Mouse (Mus musculus) G1E (cell line): ENCODE data around the gene Trim40. TPM values are rescaled to one million over a fixed set of nuclear protein-coding genes. Genes with fewer than 3 reads are reported as not detected.

Experiments
- ATAC-seq: 2 replicates; pipeline ENCODE4 v1.8.0; 2016; ENCODE audit warnings: mild to moderate bottlenecking; ENCODE audit not compliant: insufficient number of reproducible peaks, poor library complexity, low FRiP score, severe bottlenecking; ENCODE audit errors: extremely low read depth
- DNase-seq: peaks from one replicate; pipeline ENCODE4 v3.0.0; 2012; ENCODE audit warnings: low spot score
- H3K27me3 ChIP-seq: 2 replicates; pipeline ENCODE4 v1.6.1; 2012; ENCODE audit warnings: mild to moderate bottlenecking, low read length, inconsistent platforms; ENCODE audit not compliant: insufficient read depth
- H3K36me3 ChIP-seq: replicated peaks from 2 replicates; pipeline ENCODE3; 2012; ENCODE audit warnings: mild to moderate bottlenecking, inconsistent platforms
- H3K4me1 ChIP-seq: 2 replicates; pipeline ENCODE4 v1.6.1; 2012; ENCODE audit warnings: low read depth, low read length, inconsistent platforms, mixed read lengths; ENCODE audit not compliant: insufficient read depth
- H3K4me3 ChIP-seq: 2 replicates; pipeline ENCODE4 v1.5.1; 2012; ENCODE audit warnings: low read depth, mild to moderate bottlenecking, inconsistent platforms, low read length, moderate library complexity, mixed read lengths
- H3K9me3 ChIP-seq: replicated peaks from 2 replicates; pipeline ENCODE4 v1.6.1; 2012; ENCODE audit warnings: inconsistent platforms
- CTCF ChIP-seq: IDR thresholded peaks from 2 replicates; pipeline ENCODE4 v1.5.1; 2012; ENCODE audit warnings: low read depth, low read length, inconsistent platforms, mixed read lengths
- GATA1 ChIP-seq: IDR thresholded peaks from 2 replicates; pipeline ENCODE4 v1.6.1; 2012; ENCODE audit warnings: borderline replicate concordance, low read length, inconsistent platforms, mixed read lengths
- GATA2 ChIP-seq: IDR thresholded peaks from 2 replicates; pipeline ENCODE4 v1.6.1; 2012; ENCODE audit warnings: low read depth, low read length, inconsistent platforms, borderline replicate concordance
- POLR2AphosphoS5 ChIP-seq: IDR thresholded peaks from 2 replicates; pipeline ENCODE4 v1.6.1; 2012; ENCODE audit warnings: low read depth, low read length, inconsistent platforms; ENCODE audit not compliant: insufficient replicate concordance
- TAL1 ChIP-seq: conservative IDR thresholded peaks from 2 replicates; pipeline ENCODE4 v1.6.1; 2012; ENCODE audit warnings: low read depth, low read length, inconsistent platforms, mixed read lengths
- polyA plus RNA-seq: library from polyadenylated mRNA; stranded (reverse); fragments of >175 nt; gene quantifications from 2 replicates; pipeline ENCODE4 v1.2.3, GENCODE M21; 2012
- total RNA-seq, 2 experiments: library from RNA; stranded (forward) in 1 of 2; stranded (reverse) in 1 of 2; fragments of 200-1000 nt in 1 of 2; fragments of >200 nt in 1 of 2; fragmentation: Nextera tagmentation in 1 of 2; gene quantifications; 2 replicates each; pipeline ENCODE4 v1.2.3; 2014 to 2017

Gene Trim40
- total and polyA plus RNA-seq, 3 experiments: not detected

- ATAC-seq (no peak), DNase-seq (no peak)
- TF ChIP-seq TAL1: no peak
- no peak for TF ChIP-seq GATA1
- no peak for TF ChIP-seq GATA2
- no peak for TF ChIP-seq CTCF
- no peak for TF ChIP-seq POLR2AphosphoS5
- no peaks in the 10 kb centered on the region for H3K9me3 ChIP-seq
- H3K4me1 ChIP-seq: no peaks in the 10 kb centered on the region; the same call in 1 of the 2 replicates
- peaks cover 4% of the 10 kb centered on the region; the same call in 1 of the 2 replicates for H3K27me3 ChIP-seq
- peaks cover 1% of the 10 kb centered on the region for H3K36me3 ChIP-seq
- H3K4me3 ChIP-seq: no peak overlapping the region
Measured at GRCm38 (mm10) chr17:36883350-36883749, 6.6 kb downstream of the Trim40 start.

GRCm38 (mm10) chr17:36874636-36875035 lies 15.3 kb downstream of the Trim40 start:
- no peak for DNase-seq
- ATAC-seq: no peak
- Histone ChIP-seq H3K4me3 (no peak overlapping the region), H3K27me3 (no peaks in the 10 kb centered on the region), H3K9me3 (no peaks in the 10 kb centered on the region), H3K36me3 (peaks cover 66% of the 10 kb centered on the region), H3K4me1 (peaks cover 25% of the 10 kb centered on the region)
- TF ChIP-seq GATA2 (no peak), POLR2AphosphoS5 (no peak), GATA1 (no peak), TAL1 (no peak), CTCF (no peak)

DNA sequence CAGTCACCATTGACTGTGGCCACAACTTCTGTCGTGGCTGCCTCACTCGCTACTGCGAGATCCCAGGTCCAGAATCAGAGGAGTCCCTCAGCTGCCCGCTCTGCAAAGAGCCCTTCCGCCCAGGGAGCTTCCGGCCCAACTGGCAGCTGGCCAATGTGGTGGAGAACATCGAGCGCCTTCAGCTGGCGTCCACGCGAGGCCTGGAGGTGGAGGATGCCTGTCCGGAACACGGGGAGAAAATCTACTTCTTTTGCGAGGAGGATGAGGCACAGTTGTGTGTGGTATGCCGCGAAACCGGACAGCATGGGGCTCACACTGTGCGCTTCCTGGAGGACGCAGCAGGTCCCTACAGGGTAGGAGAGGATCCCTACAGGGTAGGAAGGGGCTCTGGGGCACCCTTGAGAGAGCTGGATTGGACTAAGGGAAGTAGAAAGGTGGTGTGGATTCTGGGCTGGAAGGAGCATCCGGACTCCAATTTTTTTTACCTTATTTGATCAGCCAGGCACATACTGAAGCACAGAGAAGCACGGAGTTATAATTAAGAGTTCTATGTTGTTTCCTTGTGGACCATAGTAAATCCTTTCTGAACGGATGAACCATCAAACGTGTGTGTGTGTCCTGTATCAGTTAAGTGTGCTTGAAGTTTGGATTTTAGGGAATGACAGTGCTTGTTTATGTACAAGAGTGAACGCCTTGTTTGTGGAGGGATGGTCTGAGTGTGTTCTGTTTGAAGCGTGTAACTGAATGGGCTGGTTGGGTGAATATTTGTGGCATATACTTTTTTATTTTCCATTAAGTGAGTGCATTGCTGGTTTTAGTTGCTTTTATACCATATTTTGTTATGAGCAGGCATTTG lies 19.7 kb downstream of the Trim40 start:
- peaks cover 35% of the 10 kb centered on the region for H3K36me3 ChIP-seq
- H3K4me3 ChIP-seq: peak overlapping the region; percentile 76
- peaks cover 49% of the 10 kb centered on the region for H3K4me1 ChIP-seq
- DNase-seq (peak; percentile 44), ATAC-seq (peak; percentile 47)
- H3K27me3 ChIP-seq: peaks cover 7% of the 10 kb centered on the region
- no peaks in the 10 kb centered on the region for H3K9me3 ChIP-seq
- TF ChIP-seq GATA1: no peak
- no peak for TF ChIP-seq TAL1
- TF ChIP-seq POLR2AphosphoS5: no peak
- no peak for TF ChIP-seq GATA2
- TF ChIP-seq CTCF: no peak

DNA sequence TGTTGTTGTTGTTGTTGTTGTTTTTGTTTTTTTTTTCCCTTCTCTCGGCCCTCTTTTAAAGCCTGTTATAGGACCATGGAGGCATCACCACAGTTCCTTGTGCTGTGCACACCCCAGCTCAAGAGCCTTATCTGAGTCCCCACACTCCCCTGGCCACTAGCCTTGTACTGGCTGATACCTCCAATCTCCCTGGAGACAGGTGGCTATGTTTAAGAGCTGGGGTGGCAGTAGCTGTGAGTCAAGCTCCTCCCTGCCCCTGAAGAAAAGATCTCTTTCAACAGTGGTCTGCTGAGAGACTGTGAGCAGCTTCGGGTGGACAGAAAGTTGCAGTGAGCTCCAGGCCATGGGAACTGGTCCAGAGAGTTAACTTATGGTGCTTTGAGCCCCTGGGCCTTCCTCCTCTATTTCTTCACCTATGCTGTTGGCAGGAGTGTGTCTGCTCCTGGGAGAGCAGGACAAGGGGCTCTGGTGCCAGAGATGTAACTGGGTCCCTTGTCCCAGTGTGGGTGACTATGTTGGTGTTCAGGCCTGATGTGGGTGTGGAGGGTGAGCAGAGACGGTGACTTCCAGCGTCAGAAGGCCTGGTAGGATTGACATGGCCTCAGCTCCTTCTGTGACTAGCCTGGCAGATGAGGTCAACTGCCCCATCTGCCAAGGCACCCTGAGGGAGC lies 20.5 kb downstream of the Trim40 start, which contains the start of gene Trim10:
Gene Trim10 (plus strand): TSS at position 291 of the 671 bp plus-strand sequence.
- peak; percentile 91 for ATAC-seq
- peak; percentile 93 for TF ChIP-seq TAL1
- no peak for TF ChIP-seq POLR2AphosphoS5
- Histone ChIP-seq H3K9me3 (no peaks in the 10 kb centered on the region), H3K36me3 (peaks cover 27% of the 10 kb centered on the region), H3K4me3 (peak within 1 kb of the TSS; percentile 76), H3K27me3 (peaks cover 12% of the 10 kb centered on the region), H3K4me1 (peaks cover 53% of the 10 kb centered on the region)
- peak; percentile 89 for DNase-seq

DNA sequence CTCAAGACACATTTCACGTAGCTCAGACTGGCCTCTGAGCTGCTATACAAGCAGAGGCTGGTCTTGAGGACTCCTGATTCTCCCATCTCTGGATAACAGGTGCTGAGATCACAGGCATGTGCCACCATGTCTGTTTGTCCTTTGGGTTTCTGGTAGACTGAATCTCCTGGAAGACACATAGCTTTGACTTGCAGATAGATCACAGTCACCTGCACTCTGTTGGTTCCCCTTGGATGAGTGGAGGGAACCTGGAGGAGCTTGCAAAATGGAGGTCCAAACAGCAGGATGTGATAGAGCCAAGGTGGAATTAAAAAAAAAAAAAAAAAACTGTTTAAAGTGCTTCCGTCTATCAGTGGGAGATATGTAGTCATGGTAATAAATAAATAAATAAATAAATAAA lies 21.1 kb downstream of the Trim40 start:
- no peaks in the 10 kb centered on the region for H3K9me3 ChIP-seq
- no peak overlapping the region for H3K4me3 ChIP-seq
- TF ChIP-seq CTCF (no peak), GATA1 (no peak), TAL1 (no peak), POLR2AphosphoS5 (no peak), GATA2 (no peak)
- no peak for ATAC-seq
- DNase-seq: peak; percentile 9
- H3K4me1 ChIP-seq: peaks cover 53% of the 10 kb centered on the region
- peaks cover 22% of the 10 kb centered on the region for H3K36me3 ChIP-seq
- H3K27me3 ChIP-seq: peaks cover 16% of the 10 kb centered on the region

DNA sequence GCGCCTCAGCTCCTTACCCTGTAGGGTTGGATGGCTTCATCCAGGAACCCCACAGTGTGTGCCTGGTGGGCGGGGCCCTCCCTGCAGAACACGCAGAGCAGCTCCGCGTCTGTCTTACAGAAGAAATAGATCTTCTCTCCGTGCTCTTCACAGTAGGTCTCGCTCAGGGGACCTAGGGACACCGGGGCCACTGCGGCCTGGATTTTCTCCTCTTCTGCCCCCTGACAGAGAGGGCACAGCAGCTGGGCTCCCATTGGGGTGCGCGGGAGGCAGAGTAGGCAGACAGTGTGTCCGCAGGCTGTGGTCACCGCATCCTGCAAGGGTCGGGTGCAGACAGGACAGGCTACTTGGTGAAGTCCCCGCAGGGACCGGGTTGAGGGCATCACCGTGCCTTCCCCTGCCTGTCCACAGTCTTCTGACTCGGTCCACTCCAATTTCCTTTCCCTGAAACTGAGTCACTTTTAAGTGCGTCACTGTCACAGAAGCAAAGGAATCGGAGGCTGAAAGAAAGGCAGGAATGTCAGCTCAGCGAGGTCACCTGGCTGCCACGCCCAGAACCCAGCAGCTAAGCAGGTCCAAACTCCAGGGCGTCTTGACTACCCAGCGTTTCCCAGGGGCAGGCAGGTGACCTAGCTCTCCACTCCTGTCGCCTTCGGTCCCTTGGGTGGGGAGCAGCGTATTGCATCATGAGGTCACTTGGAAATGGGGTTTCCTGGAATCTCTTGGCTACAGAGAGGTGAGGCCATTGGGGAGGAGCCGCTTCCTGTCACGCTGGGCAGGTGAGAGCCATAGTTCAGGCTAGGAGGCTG lies 23.0 kb downstream of the Trim40 start, which contains the start of gene Trim15:
Gene Trim15 (minus strand): TSS at position 492 of the 809 bp plus-strand sequence.
- Histone ChIP-seq H3K27me3 (peaks cover 20% of the 10 kb centered on the region), H3K9me3 (no peaks in the 10 kb centered on the region), H3K36me3 (peaks cover 9% of the 10 kb centered on the region), H3K4me1 (peaks cover 44% of the 10 kb centered on the region), H3K4me3 (peak within 1 kb of the TSS; percentile 13; the same call in 1 of the 2 replicates)
- no peak for ATAC-seq
- no peak for TF ChIP-seq POLR2AphosphoS5
- no peak for TF ChIP-seq GATA2
- no peak for TF ChIP-seq GATA1
- no peak for TF ChIP-seq CTCF
- TF ChIP-seq TAL1: no peak
- DNase-seq: no peak
